Mouse (Mus musculus): ENCODE data around the gene Cxcr5. TPM values are rescaled to one million over a fixed set of nuclear protein-coding genes. Genes with fewer than 3 reads are reported as not detected.

Gene Cxcr5
- polyA plus RNA-seq (2014; fragmentation: Nextera tagmentation; extraction: Ambion mirVana), result not detected in 2 replicates

DNA sequence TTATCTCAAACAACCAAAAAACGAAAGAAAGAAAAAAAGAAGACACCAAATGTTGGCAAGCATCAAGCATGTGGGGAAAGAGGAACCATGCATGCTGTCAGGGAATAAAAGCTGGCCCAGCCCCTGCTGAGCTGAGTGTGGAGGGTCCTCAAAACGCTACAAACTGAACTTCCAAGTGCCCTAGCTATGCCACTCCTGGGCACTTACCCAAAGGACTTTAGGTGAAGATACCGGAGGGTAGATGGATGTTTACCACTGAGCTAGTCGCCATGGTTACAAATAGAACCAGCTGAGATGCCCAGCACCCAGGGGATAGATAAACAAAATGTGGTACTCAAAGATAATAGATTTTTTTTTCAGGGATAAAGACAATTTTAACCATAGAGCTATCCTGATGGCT, at the start of gene Cxcr5:
Gene Cxcr5 (minus strand): TSS at position 281 of the 400 bp plus-strand sequence.
- H3K4me1 ChIP-seq (ENCODE audit: control insufficient read depth, insufficient read depth, low read length), result no peaks in the 10 kb centered on the region
- H3K4me2 ChIP-seq (replicated peaks; ENCODE audit: low read depth, low read length), result no peak within 1 kb of the TSS
- ATAC-seq (ENCODE audit: low FRiP score, low TSS enrichment), result no peak
- H3K36me3 ChIP-seq (ENCODE audit: control insufficient read depth, insufficient read depth, low read length), result no peaks in the 10 kb centered on the region
- H3K4me3 ChIP-seq (ENCODE audit: low read length), result no peak within 1 kb of the TSS
- no peak within 1 kb of the TSS for H3K27ac ChIP-seq (ENCODE audit: low read depth, low read length)
- 85% methylated on average over 4 of the region's 4 CpGs for WGBS
- no peaks in the 10 kb centered on the region for H3K9me3 ChIP-seq (ENCODE audit: control insufficient read depth, low read length)
- no peak within 1 kb of the TSS for H3K9ac ChIP-seq (ENCODE audit: low read depth, low read length)
- H3K27me3 ChIP-seq (ENCODE audit: control insufficient read depth, insufficient read depth, low read length), result no peaks in the 10 kb centered on the region

DNA sequence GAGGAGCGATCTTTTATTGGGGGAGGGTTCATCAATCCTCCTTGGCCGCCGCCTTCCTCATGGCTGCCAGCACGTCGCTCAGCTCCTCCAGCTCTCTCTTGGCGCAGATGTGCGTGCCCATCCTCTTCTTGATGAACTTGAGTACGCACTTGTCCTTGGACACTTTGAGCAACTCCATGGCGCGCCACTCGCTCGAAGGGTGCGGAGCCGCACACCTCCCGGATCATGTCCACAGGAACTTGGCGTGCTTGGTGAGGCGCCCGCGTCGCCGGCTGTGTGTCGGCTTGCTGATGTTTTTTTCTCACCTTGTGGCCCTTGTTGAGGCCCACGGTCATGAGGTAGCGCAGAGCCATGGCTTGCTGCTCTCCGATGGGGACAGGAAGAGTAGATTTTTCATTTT, 48.7 kb upstream of the Cxcr5 start:
- Histone ChIP-seq H3K9ac (ENCODE audit: low read depth, low read length) (no peak overlapping the region), H3K27ac (ENCODE audit: low read depth, low read length) (no peak overlapping the region), H3K9me3 (ENCODE audit: control insufficient read depth, low read length) (no peaks in the 10 kb centered on the region), H3K36me3 (ENCODE audit: control insufficient read depth, insufficient read depth, low read length) (peaks cover 80% of the 10 kb centered on the region), H3K4me2 (replicated peaks; ENCODE audit: low read depth, low read length) (no peak overlapping the region), H3K4me3 (ENCODE audit: low read length) (no peak overlapping the region), H3K4me1 (ENCODE audit: control insufficient read depth, insufficient read depth, low read length) (peaks cover 13% of the 10 kb centered on the region), H3K27me3 (ENCODE audit: control insufficient read depth, insufficient read depth, low read length) (no peaks in the 10 kb centered on the region)
- no peak for ATAC-seq (ENCODE audit: low FRiP score, low TSS enrichment)
- WGBS, result 96% methylated on average over 25 of the region's 25 CpGs

DNA sequence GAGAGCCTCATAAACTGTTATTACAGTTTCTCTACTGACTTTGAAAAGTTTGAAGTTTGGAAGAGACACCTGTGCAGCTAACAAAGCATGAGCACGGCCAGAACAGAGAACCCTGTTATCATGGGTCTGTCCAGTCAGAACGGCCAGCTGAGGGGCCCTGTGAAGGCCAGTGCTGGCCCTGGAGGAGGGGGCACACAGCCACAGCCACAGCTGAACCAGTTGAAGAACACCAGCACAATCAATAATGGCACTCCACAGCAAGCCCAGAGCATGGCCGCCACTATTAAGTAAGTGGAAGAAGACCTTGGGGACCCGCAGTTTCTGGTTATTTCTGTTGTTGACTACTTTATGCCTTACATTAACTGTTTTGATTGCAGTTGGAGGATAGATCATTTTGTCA, 45.6 kb upstream of the Cxcr5 start:
- peaks cover 49% of the 10 kb centered on the region for H3K36me3 ChIP-seq (ENCODE audit: control insufficient read depth, insufficient read depth, low read length)
- 52% methylated on average over 4 of the region's 4 CpGs for WGBS

DNA sequence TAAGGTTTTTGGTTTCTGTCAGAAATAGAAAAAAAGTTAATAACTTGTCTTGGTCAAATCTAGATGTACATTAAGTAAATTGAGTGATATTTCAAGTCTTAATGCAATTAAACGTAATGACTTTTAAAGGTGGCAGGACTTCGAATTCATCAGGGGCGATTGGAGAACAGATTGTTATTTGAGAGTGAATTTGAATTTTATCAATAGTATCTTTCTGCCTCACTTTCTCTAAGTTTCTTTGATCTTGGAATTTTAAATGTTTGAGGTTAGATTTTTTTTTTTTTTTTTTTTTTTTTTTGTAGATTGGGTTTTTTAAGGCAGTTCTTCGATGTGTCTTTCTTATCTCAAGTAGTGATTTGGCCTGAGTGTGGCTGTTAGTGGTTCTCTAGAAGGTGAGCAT, 45.0 kb upstream of the Cxcr5 start:
- Histone ChIP-seq H3K4me2 (replicated peaks; ENCODE audit: low read depth, low read length) (peak overlapping the region; percentile 61), H3K9me3 (ENCODE audit: control insufficient read depth, low read length) (no peaks in the 10 kb centered on the region), H3K27ac (ENCODE audit: low read depth, low read length) (no peak overlapping the region), H3K4me1 (ENCODE audit: control insufficient read depth, insufficient read depth, low read length) (peaks cover 19% of the 10 kb centered on the region), H3K27me3 (ENCODE audit: control insufficient read depth, insufficient read depth, low read length) (no peaks in the 10 kb centered on the region), H3K36me3 (ENCODE audit: control insufficient read depth, insufficient read depth, low read length) (peaks cover 46% of the 10 kb centered on the region), H3K4me3 (ENCODE audit: low read length) (peak overlapping the region; percentile 100), H3K9ac (ENCODE audit: low read depth, low read length) (0 out of 2 replicates have a peak overlapping the region, but pooled peaks have one; percentile 100)
- no peak for ATAC-seq (ENCODE audit: low FRiP score, low TSS enrichment)
- WGBS, result 47% methylated on average over 4 of the region's 4 CpGs

More for the DNA sequence above, 45.6 kb upstream of the Cxcr5 start:
- Histone ChIP-seq H3K4me3 (ENCODE audit: low read length) (peak overlapping the region; percentile 100; the same call in 1 of the 2 replicates), H3K27ac (ENCODE audit: low read depth, low read length) (no peak overlapping the region), H3K4me1 (ENCODE audit: control insufficient read depth, insufficient read depth, low read length) (peaks cover 19% of the 10 kb centered on the region), H3K4me2 (replicated peaks; ENCODE audit: low read depth, low read length) (peak overlapping the region; percentile 61), H3K9me3 (ENCODE audit: control insufficient read depth, low read length) (no peaks in the 10 kb centered on the region), H3K9ac (ENCODE audit: low read depth, low read length) (no peak overlapping the region), H3K27me3 (ENCODE audit: control insufficient read depth, insufficient read depth, low read length) (no peaks in the 10 kb centered on the region)
- ATAC-seq (ENCODE audit: low FRiP score, low TSS enrichment), result no peak

DNA sequence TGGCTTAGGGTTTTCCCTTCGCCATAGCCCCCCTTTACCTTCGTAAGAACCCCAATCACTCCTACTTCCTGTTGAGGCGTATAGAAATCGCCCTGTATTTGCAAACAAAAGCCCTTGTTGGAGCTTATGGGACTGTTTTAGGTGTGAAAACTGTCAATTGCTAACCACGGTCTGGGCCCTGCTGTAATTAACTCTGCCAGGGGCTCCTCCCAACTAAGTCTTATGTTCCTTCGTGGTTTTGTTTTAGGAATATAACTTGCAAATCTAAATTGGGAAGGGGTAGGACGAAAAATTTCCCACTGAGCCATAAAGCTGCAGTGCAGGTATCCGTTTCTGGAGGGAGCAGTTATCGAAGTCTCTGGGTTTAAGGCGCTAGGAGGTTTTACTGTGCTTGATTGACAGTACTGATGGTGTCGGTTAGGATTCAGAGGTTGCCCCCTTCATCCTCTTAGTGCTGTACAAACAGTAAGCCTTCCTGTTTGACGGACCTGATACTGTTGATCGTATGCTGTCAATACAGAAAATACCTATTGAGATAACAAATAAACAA, 44.0 kb upstream of the Cxcr5 start:
- Histone ChIP-seq H3K4me3 (ENCODE audit: low read length) (peak overlapping the region; percentile 100), H3K27ac (ENCODE audit: low read depth, low read length) (peak overlapping the region; percentile 99), H3K27me3 (ENCODE audit: control insufficient read depth, insufficient read depth, low read length) (no peaks in the 10 kb centered on the region), H3K36me3 (ENCODE audit: control insufficient read depth, insufficient read depth, low read length) (peaks cover 37% of the 10 kb centered on the region), H3K4me2 (replicated peaks; ENCODE audit: low read depth, low read length) (peak overlapping the region; percentile 61), H3K4me1 (ENCODE audit: control insufficient read depth, insufficient read depth, low read length) (peaks cover 19% of the 10 kb centered on the region), H3K9me3 (ENCODE audit: control insufficient read depth, low read length) (no peaks in the 10 kb centered on the region), H3K9ac (ENCODE audit: low read depth, low read length) (peak overlapping the region; percentile 100)
- ATAC-seq (ENCODE audit: low FRiP score, low TSS enrichment), result no peak
- WGBS, result under 1% methylated on average over 13 of the region's 13 CpGs

DNA sequence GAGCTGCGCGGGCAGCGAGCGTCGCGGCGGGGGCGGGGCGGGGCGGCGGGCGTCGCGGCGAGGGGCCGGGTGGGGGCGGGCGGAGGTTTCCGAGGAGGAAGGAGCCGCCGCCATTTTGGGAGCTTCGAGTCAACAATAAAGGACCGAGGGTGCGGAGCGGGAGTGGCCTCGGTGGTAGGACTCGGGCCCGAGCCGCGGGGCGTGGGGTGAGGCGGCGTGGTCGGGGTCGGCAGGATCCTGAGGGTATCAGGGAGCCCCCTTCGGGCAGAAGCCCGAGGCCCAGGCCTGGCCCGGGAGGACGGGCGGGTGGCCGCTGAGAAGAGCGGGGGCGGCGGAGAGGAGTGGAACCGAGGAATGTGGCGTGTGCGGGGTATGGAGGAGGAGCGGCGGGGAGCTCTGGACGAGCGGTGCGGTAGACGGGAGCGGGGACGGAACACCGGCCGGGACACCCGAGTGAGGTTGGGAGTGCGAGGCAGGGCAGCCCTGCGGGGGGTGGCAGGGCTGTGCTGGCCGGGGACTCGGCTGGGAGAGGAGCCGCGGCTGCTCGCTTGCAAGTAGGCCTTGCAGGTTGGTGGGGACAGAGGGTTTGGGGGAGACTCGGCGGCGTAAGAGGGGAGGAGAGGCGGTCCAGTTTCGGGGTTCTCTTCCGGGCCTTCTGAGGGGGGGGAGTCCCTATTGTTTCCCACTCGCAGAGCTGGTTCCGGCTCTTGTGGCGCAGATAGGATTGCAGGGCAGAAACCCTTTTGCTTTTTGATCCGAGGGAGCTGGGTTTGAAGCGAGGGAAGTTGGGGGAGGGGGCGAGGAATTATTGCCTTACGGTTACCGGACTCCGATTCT, 43.3 kb upstream of the Cxcr5 start, which contains the start of gene Ddx6:
Gene Ddx6 (plus strand): TSS at position 114 of the 837 bp plus-strand sequence.
- peak within 1 kb of the TSS; percentile 61 for H3K4me2 ChIP-seq (replicated peaks; ENCODE audit: low read depth, low read length)
- no peaks in the 10 kb centered on the region for H3K27me3 ChIP-seq (ENCODE audit: control insufficient read depth, insufficient read depth, low read length)
- peak within 1 kb of the TSS; percentile 100 for H3K9ac ChIP-seq (ENCODE audit: low read depth, low read length)
- H3K36me3 ChIP-seq (ENCODE audit: control insufficient read depth, insufficient read depth, low read length), result peaks cover 30% of the 10 kb centered on the region
- H3K4me1 ChIP-seq (ENCODE audit: control insufficient read depth, insufficient read depth, low read length), result peaks cover 21% of the 10 kb centered on the region
- under 1% methylated on average over 59 of the region's 80 CpGs for WGBS
- no peaks in the 10 kb centered on the region for H3K9me3 ChIP-seq (ENCODE audit: control insufficient read depth, low read length)
- peak; percentile 61 for ATAC-seq (ENCODE audit: low FRiP score, low TSS enrichment)
- peak within 1 kb of the TSS; percentile 100 for H3K4me3 ChIP-seq (ENCODE audit: low read length)
- H3K27ac ChIP-seq (ENCODE audit: low read depth, low read length), result peak within 1 kb of the TSS; percentile 99

DNA sequence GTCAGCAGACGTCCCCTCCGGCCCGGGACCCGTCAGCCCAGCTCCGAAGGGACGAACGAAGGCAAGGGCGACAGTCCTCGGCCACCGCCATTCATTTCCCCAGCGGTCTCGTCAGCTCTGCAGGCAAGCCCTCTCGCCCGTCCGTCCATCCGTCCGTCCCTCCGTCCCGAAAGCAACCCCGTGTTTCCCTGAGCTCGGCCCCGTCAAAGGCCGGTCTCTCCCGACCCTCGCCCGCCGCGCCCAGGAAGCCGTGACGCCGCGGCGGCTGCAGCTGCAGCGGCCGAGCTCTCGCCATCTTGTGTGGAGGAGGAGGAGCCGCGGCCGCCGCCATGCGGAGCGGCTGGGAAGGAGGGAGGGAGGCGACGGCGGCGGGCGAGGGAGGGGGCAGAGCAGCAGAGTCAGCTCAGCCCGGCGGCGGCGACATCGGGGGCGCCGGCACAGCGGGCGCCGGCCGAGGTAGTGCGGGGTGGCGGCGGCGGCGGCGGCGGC, 42.7 kb upstream of the Cxcr5 start:
- 0% methylated on average over 60 of the region's 65 CpGs for WGBS
- Histone ChIP-seq H3K9me3 (ENCODE audit: control insufficient read depth, low read length) (no peaks in the 10 kb centered on the region), H3K36me3 (ENCODE audit: control insufficient read depth, insufficient read depth, low read length) (peaks cover 25% of the 10 kb centered on the region), H3K4me1 (ENCODE audit: control insufficient read depth, insufficient read depth, low read length) (peaks cover 27% of the 10 kb centered on the region), H3K4me3 (ENCODE audit: low read length) (peak overlapping the region; percentile 100), H3K27ac (ENCODE audit: low read depth, low read length) (peak overlapping the region; percentile 99), H3K9ac (ENCODE audit: low read depth, low read length) (peak overlapping the region; percentile 100), H3K27me3 (ENCODE audit: control insufficient read depth, insufficient read depth, low read length) (no peaks in the 10 kb centered on the region), H3K4me2 (replicated peaks; ENCODE audit: low read depth, low read length) (peak overlapping the region; percentile 61)
- peak; percentile 73 for ATAC-seq (ENCODE audit: low FRiP score, low TSS enrichment)

DNA sequence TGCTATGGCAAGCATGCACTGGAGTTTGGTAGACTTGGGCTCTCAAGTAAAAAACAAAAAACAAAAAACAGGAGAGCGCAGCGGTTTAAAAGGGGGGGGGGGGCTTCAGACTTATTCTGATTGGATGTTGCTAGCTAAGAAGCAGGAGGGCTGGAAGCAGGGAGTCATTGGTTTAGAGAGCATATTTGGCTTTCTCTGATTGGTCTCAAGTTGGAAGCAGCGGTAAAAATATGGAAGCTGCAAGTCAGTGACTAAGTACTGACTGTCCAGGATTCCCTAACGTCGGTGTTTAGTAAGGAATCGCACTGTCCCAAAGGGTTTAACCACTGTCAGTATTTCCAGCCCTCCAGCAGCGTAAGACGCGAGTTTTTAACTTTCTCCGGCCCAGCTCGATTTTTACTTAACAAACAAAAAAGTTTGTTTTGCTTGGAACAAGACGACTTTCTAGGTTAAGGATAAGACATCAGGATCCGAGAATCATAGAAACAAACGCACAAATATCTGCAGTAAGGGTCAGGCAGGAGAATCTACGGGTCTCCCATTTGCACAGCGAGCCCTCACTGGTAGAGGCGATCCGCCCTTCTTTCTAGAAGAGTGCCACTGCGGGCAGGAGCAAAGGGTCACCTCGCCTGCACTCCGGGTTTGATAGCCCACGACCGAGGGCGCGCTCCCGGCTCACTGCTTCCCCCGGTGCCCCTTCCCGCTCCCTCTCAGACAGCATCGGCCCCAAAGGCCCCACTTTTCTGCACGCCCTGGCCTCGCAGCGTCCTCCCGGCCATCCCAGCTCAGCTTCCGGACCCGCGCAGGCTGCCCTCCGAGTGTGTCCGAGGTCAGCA, 42.0 kb upstream of the Cxcr5 start:
- Histone ChIP-seq H3K4me1 (ENCODE audit: control insufficient read depth, insufficient read depth, low read length) (peaks cover 34% of the 10 kb centered on the region), H3K9ac (ENCODE audit: low read depth, low read length) (peak overlapping the region; percentile 100)
- WGBS, result under 1% methylated on average over 38 of the region's 38 CpGs

More for the DNA sequence above, 42.0 kb upstream of the Cxcr5 start:
- Histone ChIP-seq H3K4me3 (ENCODE audit: low read length) (peak overlapping the region; percentile 100), H3K27ac (ENCODE audit: low read depth, low read length) (peak overlapping the region; percentile 99), H3K36me3 (ENCODE audit: control insufficient read depth, insufficient read depth, low read length) (peaks cover 18% of the 10 kb centered on the region), H3K9me3 (ENCODE audit: control insufficient read depth, low read length) (no peaks in the 10 kb centered on the region), H3K27me3 (ENCODE audit: control insufficient read depth, insufficient read depth, low read length) (no peaks in the 10 kb centered on the region), H3K4me2 (replicated peaks; ENCODE audit: low read depth, low read length) (peak overlapping the region; percentile 61)
- peak; percentile 58 for ATAC-seq (ENCODE audit: low FRiP score, low TSS enrichment)

Data from kidney, embryonic 14.5 days (tissue).